Mouse (Mus musculus) adrenal gland, postnatal 36 days (tissue): ENCODE measurements at regions not wholly inside any gene's neighbourhood (a gene's known extent, or its start where the extent isn't known, plus 50 kb on each side); places are given as distances from the start of the nearest gene placed in this dataset.

ENCODE experiments used
- DNase-seq, 2 experiments: peaks; one replicate each; pipeline ENCODE4 v3.0.0; 2021; ENCODE audit warnings: mixed read lengths in 1 of 2

DNA sequence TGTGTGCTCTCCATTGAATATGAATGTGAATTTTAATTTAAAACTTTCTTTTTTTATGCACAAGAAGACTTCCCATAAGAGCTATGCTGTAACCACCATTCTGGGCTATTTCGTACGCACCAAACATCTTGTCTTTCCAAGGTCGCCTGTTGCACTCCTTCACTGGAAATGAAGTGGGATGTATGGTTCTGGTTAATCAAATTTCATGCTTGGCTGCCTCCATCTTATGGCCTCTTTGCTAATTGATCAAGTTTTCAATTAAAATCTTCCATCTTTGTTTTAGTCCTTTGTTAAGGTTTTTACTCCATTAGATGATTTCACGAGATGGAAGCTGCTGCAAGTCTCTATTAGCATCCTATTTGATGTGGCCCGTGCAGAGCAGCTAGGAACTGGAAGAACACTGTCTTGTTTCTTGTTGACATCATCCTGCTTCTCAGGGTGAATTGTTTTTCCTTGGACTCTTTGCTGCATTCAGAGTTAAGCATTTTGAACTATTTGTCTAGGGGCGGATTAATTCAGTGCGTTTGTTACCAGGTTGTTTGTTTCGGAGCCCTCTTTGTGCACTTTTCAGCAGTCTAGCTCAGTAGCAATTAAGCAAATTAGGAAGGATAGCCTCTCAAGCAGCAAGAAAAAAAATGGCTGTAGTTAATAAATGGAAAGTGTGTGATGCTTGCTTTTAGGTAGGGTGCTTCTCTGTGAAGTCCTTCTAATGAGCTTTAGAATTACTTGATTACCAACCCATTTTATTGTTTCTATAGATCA lies 147.4 kb upstream of the Alcam start:
- DNase-seq: no peak

- no peak for DNase-seq
These were observed 144.4 kb upstream of the Alcam start for GRCm38 (mm10) chr16:52598232-52598631.

- DNase-seq: no peak
These were observed 143.3 kb upstream of the Alcam start for GRCm38 (mm10) chr16:52597181-52597580.

DNA sequence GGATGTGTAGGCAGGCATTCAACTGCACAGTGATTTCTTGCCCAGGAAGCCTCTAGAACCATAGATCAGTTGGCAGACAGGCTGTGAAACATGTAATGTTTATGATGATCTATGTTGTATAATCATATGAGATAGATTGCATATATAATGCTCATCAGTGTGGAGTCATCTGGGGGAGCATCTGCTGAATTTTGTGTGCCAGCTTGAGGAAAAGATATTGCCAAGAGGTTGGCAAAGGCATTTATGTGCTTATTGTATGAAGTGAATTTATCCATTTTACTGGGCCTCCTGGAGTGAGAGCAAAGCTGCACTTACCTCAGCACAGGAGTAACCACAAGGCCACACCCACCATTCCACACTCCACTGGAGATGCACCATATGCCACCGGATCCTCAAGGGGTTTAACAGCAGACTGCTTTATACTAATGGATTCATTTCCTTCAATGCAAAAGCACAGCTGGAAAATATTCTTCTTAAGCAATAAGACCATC lies 134.5 kb upstream of the Alcam start:
- DNase-seq: no peak

DNA sequence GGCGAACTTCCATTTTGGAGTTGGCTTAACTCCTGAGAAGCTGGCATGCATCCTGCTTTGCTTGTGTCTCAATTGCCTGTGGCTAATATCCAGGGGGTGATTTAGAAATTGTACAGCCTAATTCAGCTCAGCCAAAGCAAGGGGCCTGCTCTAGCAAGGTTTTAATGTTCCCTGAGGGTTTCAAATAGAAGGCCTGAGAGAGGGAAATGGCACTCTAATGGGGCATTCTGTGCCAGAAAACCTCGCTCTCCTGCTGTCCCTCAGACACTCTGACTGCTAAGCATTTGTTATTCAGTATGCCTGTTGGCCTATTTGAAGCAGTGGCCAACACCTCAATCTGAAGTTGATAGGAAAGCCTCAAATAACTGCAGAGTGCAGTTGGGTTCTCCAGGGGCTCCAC lies 115.2 kb upstream of the Alcam start:
- DNase-seq: peak in 1 of 2 experiments; percentile 10

DNA sequence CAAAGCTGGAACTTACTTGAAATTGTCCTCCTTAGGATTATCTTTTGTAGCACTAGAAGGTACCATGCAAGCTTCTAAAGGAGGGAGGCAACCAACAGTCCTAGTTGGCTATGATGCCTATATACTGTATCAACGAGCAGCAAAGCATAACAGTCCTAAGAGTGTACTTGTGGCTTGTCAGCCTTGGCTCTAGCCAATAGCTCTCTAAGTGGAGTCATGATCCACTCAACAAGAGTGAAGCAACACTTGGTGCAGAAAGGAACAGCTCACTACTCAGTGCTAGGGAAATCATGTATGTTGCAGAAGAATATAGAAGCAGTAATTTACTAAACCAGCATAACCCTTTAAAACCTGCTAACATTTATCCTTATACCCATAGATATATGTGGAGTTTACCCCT lies 82.4 kb upstream of the Alcam start:
- DNase-seq: no peak

DNA sequence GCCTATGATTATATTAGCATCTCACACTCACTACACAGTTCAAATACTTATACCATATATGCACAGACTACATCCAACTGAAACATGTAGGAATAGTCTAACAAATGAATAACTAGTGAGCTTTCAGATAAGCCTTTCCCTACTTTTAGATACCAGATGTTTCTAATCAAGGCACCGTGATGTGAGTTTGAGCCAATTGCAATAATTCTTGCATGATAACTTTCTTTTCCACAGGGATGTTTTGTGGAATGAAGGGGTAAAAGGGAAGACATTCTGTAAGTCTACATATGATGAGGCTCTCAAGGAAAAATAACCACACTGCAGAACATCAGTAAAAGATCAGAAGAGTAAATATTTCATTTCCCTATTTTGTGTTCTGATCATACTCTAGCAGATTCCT lies 80.7 kb upstream of the Alcam start:
- DNase-seq: no peak

DNA sequence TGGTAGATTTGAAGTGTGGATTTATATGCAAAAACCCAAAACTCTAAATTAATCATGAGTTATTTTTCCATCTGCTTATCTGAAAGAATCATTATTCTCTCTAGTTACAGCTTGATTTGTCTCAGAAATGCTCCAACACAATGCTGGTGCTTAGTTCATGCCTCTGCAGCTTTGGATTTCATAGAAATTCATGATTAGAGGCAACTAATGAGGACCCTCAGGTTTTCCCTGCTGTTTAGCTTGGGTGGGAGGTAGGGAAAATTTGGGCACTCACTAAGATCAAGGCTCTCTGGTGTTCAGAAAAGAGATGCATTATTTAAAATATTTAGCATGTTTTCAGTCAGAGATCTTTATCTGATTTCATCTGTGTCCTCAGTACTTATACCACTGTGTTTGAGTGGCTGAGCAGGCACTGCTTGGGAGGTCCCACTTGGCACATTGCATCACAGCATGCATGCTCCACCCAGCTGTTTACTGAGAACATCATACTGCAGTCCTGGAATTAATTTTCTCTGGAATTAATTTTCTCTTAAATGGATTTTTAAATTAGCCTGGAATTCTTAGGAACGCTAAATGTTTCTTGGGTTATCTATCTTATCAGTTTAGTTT lies 78.7 kb upstream of the Alcam start:
- DNase-seq: no peak

GRCm38 (mm10) chr16:52513546-52514409 lies 59.9 kb upstream of the Alcam start:
- no peak for DNase-seq

DNA sequence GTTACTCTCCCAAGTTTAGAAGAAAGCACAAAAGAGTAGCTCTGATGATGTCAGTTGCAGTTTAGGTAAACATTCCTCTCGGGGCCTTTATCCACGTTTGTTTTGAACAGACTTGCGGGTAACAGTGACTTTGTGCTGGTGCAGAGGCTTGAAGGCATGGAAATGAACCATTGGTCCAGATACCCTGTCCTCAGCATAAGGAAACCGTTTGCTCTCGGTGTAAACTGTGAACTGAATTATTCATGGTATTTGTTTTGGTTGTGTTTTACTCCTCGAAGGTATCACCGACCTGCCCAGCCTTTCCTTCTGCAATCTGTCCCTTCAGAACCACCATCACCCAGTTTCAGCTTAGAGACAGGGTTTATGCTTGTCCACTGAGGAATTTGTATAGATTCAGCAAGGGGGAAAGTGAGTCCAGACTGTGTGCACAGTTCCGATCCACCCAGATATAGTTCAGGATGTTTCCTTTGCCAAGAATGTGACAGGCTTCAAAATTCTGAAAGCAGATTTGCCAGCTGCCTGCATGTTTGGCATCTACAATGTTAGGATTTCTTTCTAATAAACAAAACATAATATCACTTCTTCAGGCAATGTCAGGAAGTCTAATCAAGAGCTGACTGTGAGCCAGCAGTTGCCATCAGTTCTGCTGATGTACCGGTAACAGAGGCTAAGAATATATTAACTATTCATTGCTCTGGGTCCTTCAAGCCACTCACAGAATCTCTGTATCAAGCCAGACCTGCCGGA lies 54.9 kb upstream of the Alcam start:
- no peak for DNase-seq
